8 mouse cellular contexts compared by ENCODE assay signal in genomic region chr5:129670036-129670458, GRCm38 (mm10). TPM values are rescaled to one million over a fixed set of nuclear protein-coding genes. Genes with fewer than 3 reads are reported as not detected.
DNase-seq lines count a peak whose midpoint lies in the region; ATAC-seq and TF ChIP-seq lines count a peak whose summit lies in the region.

TSS of gene Zfp11 (minus strand) at chr5:129670099.

- H3K36me3 ChIP-seq in lung, embryonic 14.5 days (ENCODE audit: insufficient read depth): no peaks in the 10 kb centered on the region

- peak; percentile 80 to 91 for ATAC-seq in hematopoietic stem cell, adult 5-6 weeks (replicated peaks in 1 of 2; ENCODE audit: insufficient read depth in 1 of 2, low FRiP score in 2 of 2, low TSS enrichment in 1 of 2, low read depth in 1 of 2, poor library complexity in 2 of 2, severe bottlenecking in 2 of 2)
- ATAC-seq in lung, embryonic 14.5 days (ENCODE audit: insufficient read depth): peak; percentile 91
- 0 out of 2 replicates have a peak, but pooled peaks have one; percentile 36 for ATAC-seq in neutrophil, adult 5-6 weeks (ENCODE audit: extremely low read depth, insufficient number of reproducible peaks, low FRiP score, poor library complexity, severe bottlenecking)

- H3K9me3 ChIP-seq in lung, embryonic 14.5 days (ENCODE audit: low read depth, low read length): no peaks in the 10 kb centered on the region

- peak; percentile 91 for DNase-seq in NIH3T3 (ENCODE audit: low read depth)
- DNase-seq in cerebellum, adult 9-10 months: peak; percentile 87
- DNase-seq in forelimb bud, embryonic 11.5 days (ENCODE audit: low read depth, low spot score): peak; percentile 84
- peak; percentile 59 to 83 for DNase-seq in layer of hippocampus, adult 8-10 months (ENCODE audit: low spot score in 2 of 2)
- DNase-seq in lung, embryonic 14.5 days: peak; percentile 90
- DNase-seq in thymus, adult 18-20 months: peak; percentile 26 to 30

- peak within 1 kb of the TSS; percentile 78 for H3K4me3 ChIP-seq in lung, embryonic 14.5 days (ENCODE audit: low read depth, low read length)

- peak within 1 kb of the TSS; percentile 71 for H3K4me2 ChIP-seq in lung, embryonic 14.5 days

- WGBS in lung, embryonic 14.5 days: under 1% methylated on average over 23 of the region's 23 CpGs

- H3K27ac ChIP-seq in lung, embryonic 14.5 days (ENCODE audit: low read depth): no peak within 1 kb of the TSS

- no peaks in the 10 kb centered on the region for H3K27me3 ChIP-seq in lung, embryonic 14.5 days (ENCODE audit: insufficient read depth, low read length)

- 0 out of 2 replicates have a peak, but pooled peaks cover 6% of the 10 kb centered on the region for H3K4me1 ChIP-seq in lung, embryonic 14.5 days (ENCODE audit: insufficient read depth)

- no peak for TF ChIP-seq CTCF in lung, embryonic 14.5 days (IDR thresholded peaks at IDR 0.05; ENCODE audit: low read depth)

- H3K9ac ChIP-seq in lung, embryonic 14.5 days: peak within 1 kb of the TSS; percentile 84

RNA-seq across cellular contexts. Expression of gene Zfp11, which starts in this region (rescaled TPM):
- total RNA-seq in hematopoietic stem cell, adult 5-6 weeks (2017): 3.5 and 5.3 TPM in 2 replicates
- 1 to 10 TPM; 6.3 to 8.3 (median 7.0) TPM for total RNA-seq in layer of hippocampus, adult 8-10 months (2022)
- polyA plus RNA-seq in lung, embryonic 14.5 days (2014; fragmentation: Nextera tagmentation; extraction: Ambion mirVana): 5.3 and 6.3 TPM in 2 replicates
- total RNA-seq in neutrophil, adult 5-6 weeks (2017): 0.70 and 0.74 TPM in 2 replicates

Comparison
In these comparisons a context has a peak if more than half of its experiments do, and no peak if none do; other contexts are left out.
1. Peak in ATAC-seq in neutrophil, adult 5-6 weeks; RNA of the gene not detected or under 1 TPM.
2. DNase-seq: peak in every context shown above with its lines; median percentile 91 in NIH3T3; 90 in lung, embryonic 14.5 days; 87 in cerebellum, adult 9-10 months; 84 in forelimb bud, embryonic 11.5 days; 71 in layer of hippocampus, adult 8-10 months; 28 in thymus, adult 18-20 months.
3. ATAC-seq: peak in every context shown above with its lines; median percentile 91 in lung, embryonic 14.5 days; 86 in hematopoietic stem cell, adult 5-6 weeks; 36 in neutrophil, adult 5-6 weeks.